Mouse (Mus musculus) kidney, adult 18-20 months (tissue): ENCODE data around the gene Hectd2.
A peak's percentile ranks its signal among the peaks of the same experiment; 100 is the strongest.

Experiments
- DNase-seq: peaks from one replicate; pipeline ENCODE4 v3.0.0; 2021

Gene Hectd2

DNA sequence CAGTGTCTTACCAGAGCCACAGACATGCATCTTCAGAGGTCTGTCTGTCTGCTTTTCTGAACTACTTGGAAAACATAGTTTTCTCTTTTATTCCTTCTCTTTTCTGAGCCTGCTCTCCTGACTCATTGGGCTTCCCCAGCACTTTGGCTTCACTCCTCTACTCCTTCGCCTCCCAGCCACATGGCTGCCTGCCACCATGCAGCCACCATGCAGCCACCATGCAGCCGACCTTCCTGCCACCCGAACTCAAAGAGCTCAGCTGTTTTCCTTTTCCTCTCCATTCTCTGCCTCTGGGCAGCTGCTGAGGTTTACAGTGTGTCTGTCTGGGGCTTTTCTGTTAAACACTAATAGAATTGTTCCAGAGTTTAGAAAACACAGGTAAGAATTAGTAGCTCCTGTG, 19.5 kb downstream of the Hectd2 start:
- no peak for DNase-seq

DNA sequence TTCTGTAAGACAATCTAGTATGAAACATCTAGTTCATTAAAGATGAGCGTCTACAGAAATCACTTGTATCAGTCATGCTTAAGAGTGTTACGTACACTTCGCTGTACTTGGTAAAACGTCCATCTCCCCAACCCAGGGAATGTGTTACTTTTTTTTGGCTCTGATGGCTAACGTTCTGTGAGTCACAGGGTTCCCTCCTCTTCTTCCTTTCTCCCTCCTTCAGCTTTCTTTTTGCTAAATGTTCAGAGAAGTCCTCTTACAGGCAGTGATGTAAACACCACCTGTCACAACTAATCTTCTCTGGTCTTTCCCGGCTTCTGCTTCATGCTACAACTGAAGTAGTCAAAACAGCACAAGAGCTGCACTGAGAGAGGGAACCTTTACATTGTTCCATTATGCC, 20.7 kb downstream of the Hectd2 start:
- no peak for DNase-seq

DNA sequence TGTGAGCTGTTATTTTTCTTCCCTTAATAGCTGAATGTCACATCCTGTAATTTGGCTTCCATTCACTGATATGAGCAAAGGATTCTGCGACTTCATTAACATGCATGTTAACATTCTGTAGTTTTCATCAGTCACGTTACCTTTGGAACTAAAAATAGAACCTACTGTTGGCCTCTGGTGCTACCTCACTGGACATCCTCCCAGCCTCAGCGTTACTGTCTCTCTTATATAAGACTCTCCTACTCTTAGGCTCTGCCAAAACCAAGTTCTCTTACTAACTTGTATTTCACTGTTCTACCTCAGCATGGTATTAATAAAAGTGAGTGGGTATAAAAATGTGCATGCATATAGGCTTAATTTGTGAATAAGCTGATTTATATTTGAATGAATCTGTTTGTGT, 26.4 kb downstream of the Hectd2 start:
- DNase-seq, result no peak

DNA sequence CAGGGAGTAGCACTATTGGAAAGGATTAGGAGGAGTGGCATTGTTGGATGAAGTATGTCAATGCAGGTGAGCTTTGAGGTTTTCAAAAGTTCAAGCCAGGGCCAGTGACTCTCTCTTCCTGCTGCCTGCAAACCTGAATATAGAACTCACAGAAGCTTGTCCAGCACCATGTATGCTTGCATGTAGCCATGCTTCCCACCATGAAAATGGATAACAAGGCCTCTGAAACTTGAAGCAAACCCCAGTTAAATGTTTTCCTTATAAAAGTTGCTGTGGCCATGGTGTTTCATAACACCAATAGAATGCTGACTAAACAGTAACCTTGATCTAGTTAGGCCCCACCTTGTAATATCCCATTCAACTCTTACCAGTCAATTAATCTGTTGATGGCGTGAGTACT, 27.7 kb downstream of the Hectd2 start:
- DNase-seq, result no peak

DNA sequence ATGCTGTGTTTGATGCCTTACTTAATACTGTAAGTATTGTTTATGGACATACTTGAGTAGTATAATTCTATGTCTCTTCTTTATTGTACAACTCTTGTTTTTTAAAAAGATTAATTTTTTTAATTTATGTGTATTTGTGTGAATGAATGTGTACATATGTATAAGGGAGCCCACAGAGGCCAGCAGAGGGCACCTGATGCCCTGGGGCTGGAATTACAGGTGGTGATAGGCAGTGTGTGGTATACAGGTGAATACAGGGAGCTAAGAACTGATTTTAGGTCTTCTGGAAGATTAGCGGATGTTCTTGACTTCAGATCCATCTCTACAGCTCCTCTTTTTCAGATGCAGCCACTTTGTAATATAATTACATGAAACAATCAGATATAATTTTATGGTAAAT, 31.1 kb downstream of the Hectd2 start:
- DNase-seq, result no peak

DNA sequence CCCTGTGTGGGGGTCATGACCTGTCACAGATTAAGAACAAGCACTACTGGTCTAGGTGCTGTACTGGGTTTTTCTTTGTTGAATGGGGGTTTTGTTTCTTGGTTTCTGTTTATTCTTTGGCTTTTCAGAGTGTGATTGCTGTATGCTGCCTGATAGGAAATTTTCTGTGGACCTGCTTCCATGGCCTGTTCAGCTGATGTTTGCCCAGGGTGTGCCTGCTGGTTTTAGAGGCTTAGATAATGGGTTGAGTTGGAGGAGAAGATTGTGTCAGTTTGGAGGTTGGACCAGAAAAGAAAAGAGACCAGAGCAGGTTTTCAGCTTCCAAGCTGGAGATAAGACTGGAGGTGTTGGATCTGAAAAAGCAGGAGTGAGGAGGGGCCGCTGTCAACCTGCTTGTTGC, 40.0 kb downstream of the Hectd2 start:
- no peak for DNase-seq

DNA sequence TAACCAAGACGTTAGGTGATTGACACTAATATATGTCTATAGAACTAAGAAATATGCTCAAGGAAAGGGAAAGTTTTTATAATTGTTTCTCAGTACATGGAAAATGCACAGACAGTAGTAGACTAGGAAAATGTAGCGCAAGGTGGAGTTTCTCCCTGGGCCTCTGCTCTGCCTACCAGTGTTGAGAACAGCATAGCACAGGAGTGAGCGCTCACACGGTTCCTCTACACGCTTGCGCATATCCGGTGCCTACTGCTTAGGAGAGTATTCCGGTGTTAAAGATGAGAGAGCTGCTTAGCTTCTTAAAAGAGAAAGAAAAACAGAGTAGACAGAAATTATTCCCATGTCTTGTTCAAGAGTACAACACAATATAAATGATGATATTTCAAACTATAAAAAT, 47.4 kb downstream of the Hectd2 start:
- DNase-seq, result no peak

DNA sequence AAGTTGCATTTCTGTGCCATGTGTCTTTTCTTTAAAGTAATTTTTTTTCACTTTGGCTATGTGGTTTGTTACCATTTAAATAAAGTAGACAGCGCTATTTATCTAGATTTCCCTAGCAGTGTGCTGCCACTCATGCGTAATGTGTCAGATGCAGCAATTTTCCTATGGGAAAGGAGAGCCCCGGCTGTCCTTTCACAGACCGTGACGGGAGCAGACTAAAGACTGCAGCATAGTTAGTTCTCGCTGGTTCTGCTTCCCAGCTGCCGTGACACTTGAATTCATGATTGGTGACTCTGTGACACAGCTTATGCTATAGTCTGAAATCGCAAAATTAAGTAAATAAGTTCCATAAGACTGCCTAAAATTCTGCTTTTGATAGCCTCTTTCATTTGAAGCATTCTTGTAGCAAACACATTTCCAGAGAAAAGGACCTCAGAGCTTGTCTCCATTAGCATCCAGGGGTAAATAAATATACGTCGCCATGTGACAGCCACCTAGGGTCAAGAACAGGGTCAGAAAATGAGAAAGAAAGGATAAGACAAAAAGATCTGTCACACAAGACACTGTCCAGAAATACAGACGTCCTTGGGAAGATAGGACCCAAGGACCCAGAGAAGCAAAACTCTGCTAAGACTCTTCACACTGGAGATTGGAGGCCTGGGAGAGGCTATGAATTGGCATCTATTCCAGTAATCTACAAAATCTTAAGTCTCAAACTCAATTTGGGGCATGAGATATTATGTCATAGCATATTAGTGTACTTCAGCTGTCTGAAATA, 48.3 kb downstream of the Hectd2 start:
- DNase-seq, result no peak

DNA sequence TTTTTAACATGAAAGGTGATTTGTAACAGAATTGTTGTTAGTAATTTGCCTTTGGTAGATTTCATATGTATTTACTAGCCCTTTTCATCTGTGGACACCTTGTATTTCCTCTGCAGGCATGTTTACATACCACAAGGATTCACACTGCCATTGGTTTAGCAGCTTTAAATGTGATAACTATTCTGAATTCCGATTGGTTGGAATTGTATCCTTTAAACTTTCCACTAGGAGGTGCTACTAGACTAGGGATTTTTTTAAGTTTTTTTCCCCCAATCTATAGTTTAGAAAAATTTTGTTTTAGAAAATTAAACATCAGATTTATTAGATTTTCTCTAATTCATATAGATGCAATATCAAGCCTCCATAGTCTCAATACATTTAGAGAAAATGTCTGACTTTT, 51.8 kb downstream of the Hectd2 start:
- DNase-seq, result no peak

DNA sequence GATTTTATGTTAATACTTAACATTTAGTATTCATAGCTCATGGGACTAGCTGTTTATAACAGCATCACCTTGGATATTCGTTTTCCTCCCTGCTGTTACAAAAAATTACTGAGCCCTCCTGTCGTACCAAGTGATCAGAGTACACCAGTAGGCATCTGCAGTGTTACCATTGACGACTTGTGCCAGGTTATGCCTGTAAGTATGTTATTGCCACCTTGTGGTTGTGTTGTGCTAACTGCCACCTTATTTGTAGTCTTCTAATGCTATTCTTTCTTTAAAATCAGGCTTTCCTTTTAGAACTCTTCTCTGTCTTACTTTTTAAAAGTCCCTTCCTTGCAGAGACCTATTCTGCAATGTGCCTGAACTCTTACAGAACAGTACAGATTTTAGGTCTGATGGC, 54.8 kb downstream of the Hectd2 start:
- DNase-seq, result no peak

DNA sequence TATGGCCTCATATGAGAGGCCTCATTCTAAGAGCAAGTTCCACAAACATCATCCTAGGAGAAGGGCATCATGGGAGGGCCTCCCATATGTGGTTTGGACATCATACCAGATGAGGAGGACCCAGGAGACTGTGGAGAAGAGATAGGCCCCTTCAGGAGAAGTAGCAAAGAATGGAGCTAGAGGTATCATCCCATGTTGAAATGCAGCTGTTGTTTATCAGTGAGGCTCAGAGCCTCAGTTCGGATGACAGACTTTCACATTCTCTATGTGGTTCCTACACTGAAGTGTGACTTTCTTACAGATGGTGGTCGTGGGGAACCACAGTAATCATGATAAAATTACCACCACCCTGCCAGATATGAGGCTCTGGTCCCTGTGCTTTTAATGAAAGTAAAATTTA, 55.9 kb downstream of the Hectd2 start:
- DNase-seq, result no peak

DNA sequence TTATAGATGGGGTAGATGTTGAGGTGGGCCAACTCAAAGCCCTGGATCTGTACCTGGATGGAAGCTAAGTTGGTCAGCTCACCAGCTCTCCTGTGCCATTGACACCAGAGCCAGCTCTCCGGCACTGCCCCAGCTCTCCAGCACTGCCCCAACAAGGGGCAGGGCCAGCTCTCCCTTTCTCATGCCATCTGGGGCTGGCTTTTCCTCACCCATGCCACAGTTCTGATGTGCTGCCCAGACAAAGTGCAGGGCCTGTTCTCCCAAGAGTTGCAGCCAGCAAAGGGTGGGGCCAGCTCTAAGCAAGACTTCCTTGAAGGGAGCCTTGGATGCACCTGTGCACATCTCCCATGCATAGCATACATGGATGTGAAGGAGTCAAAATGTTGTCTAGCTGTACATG, 71.5 kb downstream of the Hectd2 start:
- no peak for DNase-seq

DNA sequence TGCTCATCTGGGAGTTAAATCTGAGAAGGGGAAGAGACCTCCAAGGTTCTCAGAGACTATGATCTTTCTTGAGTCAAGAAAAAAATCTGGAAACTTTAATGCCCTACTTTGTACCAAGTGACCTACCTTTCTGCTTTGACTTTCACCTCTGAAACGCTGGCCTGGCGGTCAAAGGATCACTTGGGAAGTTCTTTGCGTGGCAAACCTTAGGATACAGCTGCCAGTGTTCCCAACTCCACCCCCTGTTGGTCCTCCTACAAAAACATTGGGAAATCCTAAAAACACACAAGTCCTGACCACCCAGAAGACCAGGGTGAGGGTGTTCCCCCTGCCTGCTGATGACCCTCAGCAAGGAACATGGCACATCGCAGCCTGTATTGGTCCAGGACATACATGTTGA, 72.4 kb downstream of the Hectd2 start:
- no peak for DNase-seq

DNA sequence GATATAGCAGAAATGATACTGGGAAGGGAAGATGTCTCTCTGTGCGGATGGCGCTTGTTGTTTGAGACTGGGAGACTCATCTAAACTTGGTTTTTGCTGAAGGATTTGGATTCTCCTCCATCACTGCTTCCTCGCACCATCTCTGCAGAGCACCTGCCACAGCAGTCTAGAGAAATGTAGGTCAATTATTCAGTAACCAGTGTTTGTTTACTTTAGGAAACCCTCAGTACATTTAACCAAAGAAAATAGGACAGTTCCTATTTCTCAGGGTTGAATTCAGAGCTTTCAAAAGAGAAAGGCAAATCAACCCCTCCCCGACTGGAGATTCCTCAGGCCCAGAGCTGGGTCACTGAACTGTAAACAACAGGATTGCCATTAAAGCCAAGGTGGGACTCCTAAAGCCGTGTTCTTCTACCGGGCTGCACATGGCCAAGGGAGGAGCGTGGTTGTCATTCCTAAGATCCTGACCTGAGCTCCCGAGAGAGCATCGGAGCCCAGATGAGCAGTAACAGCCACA, 75.0 kb downstream of the Hectd2 start:
- peak; percentile 11 for DNase-seq

DNA sequence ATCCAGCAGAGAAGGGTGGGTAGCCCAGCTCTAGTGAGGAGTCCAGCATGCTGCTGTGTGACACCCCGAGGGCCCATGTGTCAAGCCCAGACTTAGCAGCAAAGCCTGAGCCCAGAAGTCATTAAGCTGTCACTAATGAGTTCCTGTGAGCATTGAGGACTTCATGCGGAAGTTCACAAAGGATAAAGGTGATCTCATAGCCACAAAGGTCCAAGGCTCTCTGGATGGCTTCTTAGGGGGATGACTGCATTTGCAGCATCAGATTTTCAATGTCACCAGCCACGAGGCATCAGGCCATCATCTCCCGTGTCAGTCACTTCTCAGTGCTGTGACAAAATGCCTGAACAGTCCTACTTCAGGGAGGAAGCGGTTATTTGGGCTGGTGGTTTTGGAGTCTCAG, 75.9 kb downstream of the Hectd2 start:
- no peak for DNase-seq

DNA sequence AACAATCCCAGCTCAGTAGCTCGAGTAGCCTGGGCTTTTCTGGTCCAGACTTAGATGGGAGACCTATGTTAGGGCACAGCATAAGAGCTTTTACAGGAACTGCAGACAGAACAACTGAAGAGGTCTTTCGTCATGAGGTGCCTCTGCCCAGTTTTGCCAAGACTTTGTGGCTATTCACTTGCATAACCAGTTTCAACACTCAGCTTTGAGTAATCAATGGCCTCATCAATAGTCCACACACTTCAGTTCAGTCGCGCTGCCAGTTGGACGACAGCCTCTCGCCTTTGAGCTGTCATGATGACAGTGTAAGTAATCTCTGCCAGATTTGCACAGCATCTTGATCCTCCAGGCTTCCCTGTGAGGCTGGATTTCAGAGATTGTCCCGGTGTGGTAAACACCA, 80.3 kb downstream of the Hectd2 start:
- DNase-seq, result no peak

DNA sequence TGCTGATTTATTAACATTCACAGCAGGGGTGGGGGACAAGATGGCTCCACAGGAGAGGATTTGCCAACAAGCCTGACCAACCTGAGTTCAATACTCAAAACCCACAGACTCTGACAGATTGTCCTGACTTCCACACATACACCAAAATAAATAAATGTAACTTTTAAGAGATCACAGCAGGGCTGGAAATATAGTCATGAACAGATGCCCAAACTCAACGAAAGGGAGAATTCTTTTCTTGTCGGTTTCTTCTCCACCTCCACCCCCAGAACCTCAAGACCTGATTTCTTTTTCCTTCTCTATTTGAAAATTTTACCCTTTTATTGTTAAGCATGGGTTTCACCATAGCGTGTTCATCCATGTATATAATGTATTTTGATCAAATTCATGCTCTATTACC, 82.8 kb downstream of the Hectd2 start:
- no peak for DNase-seq

DNA sequence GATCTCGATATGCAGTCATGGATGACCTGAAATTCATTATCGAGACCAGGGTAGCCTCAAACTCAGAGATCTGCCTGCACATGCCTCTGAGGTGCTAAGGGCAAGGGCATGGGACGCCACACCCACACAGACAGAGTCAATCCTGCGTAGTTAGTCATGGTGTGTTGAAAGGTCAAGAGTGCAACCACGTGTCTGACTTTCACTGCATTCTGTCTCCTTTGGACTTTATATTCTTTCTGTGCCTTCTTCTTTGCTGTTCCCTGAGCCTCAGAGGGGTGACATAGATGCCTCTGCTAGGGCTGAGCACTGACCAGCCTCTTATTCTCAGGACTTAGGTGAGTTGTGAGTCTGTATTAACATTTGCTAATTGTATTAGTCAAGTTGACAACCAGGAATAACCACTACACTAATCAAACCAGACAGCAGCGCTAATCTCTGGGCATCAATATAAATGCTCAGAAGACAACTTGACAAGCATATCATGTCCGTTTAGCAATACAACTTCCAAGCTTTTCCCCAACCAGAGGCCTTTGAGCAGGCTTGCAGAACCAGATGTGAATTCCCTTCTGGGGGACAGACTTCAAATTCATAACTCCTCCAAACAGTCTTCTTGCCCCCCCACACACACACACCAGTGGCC, 83.6 kb downstream of the Hectd2 start:
- no peak for DNase-seq

DNA sequence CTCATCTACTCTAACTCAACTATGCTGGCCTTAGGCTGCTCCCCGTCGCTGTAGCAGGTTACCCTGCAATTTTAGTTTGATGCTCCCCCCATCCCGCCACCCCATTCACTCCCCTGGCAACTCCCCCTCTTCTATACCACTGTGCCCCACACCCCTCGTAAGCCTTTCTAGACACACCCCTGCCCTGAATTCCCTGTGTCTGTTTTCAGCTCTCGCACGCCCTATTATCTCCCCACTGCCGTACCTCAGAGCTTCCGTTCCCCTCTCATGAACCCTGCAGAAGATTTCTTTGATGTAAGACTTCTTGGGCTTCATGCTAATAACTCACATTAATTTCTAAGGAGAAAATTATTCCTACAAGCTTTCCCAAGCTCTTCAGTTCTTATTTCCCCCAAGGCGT, 84.6 kb downstream of the Hectd2 start:
- DNase-seq, result no peak

DNA sequence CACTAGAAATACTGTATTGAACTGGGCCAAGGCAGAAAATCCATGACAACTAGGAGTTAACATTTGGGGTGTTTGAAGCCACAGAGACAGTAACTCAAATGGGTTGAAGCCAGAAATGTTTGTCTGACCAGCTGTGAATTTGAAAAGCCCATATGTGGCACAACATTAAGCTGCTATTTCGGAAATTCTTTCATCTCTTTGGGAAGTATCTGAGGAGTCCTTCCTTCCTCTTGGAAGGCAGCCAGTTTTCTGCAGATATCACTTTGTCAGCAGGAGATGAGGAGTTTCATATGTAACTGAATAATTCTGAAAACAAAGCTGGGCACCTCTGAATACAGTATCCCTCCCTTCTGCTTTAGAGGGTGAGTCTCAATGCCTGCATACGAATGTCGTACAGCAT, 86.7 kb downstream of the Hectd2 start:
- no peak for DNase-seq

DNA sequence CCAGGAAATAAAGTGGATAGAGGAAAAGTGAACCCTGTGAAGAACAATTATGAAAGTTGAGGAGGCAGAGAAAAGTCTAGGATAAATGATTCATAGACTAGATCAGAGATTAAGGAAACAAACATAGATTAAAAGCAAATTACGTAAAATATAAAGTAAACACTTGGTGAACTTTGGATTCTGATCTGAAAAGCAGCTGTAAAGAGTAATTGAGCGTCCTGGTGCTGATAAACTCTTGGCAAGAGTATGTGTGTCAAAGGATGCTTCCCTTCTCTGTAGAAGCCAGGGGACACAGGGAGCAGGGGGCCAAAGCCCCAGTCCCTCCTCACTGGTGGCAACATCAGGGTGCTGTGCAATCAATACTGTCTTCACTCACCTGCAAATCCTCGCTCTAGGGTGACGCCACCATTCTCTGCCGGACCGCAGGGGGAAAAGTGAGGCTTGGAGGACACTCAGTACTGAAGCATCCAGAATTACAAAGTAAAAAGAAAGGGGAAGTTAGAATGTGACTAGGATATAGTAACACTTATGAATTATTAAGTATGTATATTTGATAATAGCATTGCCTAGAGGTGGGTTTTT, 91.0 kb downstream of the Hectd2 start:
- no peak for DNase-seq

DNA sequence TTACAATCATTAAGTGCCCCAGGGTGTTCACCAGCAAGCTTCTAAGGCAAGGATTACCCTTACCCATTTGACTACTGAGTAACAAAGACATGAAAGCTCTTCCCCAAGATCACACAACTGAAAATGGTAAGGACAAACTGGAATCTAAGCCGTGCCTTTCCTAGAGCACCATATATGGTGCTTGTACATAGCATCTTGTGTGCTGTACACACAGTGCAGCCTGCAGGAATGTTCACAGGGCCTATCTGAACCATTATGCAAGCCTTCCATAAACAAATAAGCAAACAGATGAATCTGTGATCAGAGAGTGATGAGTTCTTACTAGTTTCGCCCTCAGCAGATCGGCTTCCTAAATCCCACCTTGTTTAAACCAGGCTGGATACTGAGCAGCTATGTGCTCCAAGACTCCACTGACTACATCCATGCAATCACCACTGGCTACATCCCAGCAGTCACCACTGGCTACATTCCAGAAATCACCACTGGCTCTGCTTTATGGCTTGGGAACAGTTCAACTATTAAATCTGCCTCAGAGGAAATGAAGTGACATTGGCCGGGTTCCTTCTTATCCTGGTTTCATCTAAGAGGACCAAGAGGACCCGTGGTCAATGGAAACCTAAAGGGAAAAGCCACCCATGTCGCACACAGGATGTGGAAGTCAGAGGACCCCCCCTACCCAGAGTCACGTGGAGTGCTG, 91.8 kb downstream of the Hectd2 start:
- DNase-seq, result peak; percentile 13

DNA sequence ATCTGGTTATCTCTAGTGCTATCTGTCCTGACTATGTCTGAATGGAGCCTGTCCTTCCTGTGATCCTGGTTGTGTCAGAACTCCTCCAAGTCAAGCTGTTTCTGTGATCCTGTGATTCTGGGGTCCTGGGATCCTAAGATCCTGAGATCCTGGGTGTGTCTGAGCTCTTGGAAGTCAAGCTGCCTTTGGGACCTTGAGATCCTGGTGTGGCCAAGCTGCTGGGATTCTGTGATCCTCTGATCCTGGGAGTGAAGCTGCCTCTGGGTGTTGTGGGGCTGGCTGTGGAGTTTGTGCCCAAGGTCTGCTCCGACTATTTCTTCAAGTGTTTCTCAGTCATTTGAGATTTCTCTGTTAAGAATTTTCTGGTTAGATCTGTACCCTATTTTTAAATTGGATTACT, 98.2 kb downstream of the Hectd2 start:
- no peak for DNase-seq

DNA sequence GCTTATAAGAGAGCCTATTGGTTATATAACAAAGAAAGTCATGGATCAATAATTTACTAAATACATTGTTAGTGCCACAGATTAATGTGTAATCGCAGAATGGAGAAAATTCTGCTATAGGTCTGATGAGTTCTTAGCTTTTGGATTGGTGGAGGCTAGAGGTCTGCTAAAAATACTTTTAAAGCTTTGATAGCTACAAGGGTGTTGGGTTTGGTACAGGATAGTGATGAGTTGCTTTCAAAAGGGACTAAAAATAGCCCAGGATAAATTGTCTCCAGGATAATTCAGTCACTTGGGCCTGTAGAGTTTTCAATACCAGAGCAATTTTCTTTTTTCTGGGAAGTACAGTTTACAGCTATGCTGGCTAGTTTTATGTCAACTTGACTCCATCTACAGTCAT, 108.3 kb downstream of the Hectd2 start:
- DNase-seq, result no peak
